Mouse (Mus musculus) kidney, postnatal 10 days (tissue): ENCODE measurements around the gene Il9r.

Experiments
- DNase-seq: peaks from one replicate; pipeline ENCODE4 v3.0.0; 2021; ENCODE audit warnings: mixed read lengths

Il9r gene

GRCm38 (mm10) chr11:32198256-32198955 lies 1.7 kb downstream of the Il9r start:
- no peak for DNase-seq

DNA sequence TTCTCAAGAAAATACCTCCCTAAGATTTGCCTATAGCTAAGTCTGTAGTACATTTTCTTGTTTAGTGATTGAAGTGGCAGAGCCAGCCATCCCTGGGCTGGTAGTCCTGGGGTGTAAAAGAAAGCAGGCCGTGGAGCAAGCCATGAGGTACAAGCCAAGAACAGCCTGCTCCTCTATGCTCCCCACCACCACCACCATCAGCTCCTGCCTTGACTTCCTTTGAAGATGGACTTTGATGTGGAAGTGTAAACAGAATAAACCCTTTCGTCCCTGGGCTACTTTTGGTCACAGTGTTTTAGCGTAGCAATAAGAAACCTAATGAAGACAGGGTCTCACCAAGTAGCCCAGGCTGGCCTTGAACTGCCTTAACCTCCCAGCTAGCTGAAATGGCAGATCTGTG lies 2.3 kb downstream of the Il9r start:
- DNase-seq: no peak

- DNase-seq: peak; percentile 4
Observed at GRCm38 (mm10) chr11:32196727-32197126, 3.4 kb downstream of the Il9r start.

DNA sequence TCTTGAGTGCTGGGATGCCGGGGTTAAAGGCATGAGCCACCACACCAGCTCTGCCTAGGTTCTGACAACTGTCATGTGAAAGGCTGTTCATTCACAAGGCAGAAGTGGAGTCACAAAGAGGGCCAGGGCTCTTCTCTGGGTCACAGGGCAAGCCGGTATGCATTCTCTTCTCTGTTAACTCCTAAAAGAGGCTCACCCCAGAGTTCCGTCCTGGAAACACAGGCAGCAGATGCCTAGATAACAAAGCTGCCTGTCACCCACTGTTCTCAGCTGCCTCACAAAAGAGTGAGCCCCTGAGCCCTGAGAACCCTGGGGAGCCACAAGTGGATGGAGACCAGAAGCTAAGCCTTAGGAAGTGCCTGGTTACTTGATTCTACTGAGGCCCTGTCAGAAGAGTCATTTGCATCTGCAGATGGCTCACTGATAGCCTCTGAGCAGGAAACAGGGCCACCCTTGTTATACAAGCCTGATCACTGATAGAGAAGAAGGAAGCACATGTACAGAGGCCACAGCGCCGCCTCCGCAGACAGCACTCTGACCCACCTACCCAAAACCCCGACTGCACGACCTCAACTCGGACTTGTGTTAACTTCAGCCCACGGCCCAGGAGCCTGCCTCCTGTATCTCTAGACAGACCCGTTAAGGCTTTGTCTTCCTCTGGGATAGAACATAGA lies 4.1 kb downstream of the Il9r start:
- DNase-seq: peak; percentile 4

DNA sequence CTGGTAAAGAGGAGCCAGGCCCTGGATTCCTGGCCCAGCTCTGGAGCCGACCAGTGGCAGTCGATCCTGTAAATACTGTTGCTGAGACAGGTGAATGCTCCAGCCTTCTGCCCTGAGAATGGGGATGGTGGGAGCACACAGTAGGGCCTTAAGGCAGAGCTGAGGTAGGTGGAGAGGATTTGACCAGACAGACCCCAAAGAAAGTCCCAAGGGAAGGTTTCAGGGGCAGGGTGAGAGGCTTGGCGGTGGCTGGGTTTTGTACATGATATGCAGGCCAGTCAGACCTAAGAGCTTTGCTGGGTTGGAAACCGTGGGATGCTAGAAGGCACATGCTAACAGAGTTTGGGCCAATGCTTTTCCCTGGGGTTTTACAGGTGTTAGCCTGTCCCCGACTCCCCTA lies 5.5 kb downstream of the Il9r start:
- no peak for DNase-seq

DNA sequence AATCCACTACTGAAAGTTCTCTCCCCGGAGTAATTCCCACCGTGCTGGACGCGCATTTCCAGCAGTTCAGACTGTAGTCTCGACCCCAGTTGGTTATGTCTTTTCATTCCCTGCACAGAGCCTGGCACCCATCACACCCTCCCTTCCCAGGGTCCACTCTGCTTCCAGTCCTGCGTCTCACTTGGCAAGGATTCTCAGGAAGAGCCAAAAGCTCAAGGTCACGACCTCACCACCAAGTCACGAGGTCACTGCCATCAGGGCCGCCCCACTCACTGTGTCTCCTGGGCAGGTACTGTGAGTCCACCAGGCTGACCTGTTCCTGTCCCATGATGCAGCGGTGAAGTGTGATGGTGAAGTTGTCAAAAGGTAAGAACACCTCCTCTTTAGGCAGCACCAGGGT lies 6.0 kb downstream of the Il9r start:
- no peak for DNase-seq

GRCm38 (mm10) chr11:32193156-32193555 lies 6.9 kb downstream of the Il9r start:
- no peak for DNase-seq

DNA sequence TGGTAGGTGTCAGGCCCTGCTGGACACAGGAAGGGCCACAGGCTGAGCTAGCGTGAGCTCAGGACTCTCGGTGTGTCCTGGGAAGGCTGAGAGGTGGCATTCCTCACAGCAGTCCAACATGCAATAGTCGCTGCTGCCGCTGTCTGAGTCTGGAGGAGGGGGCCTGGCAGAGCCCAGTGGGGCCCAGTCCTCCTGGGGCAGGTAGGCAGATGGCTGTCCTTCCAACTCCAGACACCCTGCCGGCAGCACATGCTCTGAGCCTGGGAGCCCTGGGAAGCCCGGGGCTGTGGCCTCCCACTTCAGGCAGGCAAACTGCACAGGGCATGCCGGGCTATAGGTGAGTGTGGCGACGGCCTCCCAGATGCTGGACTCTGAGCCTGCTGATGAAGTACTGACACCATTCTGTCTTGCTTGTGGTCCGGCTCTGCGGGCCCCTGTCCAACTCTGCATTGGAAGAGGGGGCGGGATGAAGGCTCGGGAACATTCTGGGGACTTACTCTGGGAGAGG lies 9.4 kb downstream of the Il9r start:
- DNase-seq: no peak

DNA sequence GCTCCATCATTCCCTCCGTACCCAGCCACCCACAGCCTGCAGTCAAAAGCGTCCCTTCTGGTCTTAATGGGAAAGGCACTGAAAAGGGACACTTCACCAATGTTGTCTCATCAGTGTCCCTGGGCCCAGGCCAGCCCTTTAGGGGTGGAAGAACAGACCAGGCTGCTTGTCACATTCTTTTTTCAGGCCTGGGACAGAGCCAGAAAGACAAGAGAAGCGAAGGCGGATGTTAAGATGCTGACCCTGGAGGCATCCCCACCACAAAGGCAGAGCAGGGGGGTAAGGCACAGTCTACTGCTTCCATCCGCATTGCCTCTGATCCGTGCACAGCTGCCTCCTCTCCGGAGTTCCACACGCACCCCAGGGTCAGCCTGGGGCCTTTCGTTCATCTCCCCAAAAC lies 10.0 kb downstream of the Il9r start:
- peak; percentile 63 for DNase-seq

- no peak for DNase-seq
Observed at GRCm38 (mm10) chr11:32189434-32189833, 10.6 kb downstream of the Il9r start.

DNA sequence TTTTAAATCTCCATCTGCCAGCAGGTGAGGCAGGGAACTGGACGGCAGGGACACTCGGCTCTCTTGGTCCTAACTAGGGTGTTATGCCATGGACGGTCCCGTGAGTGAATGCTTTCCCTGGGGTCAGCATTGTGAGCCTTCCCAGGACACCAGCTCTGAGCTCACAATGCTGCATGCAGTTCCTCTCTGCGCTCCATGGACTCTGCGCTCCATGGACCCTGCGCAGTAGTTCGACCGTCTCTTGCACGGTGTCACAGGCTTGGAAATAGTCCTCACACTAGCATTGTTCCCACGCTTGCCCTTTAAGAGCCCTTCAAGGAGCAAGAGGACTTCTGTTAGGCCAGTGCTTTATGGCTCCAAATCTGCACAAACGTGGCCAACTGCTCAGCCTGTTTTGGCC lies 11.2 kb downstream of the Il9r start:
- DNase-seq: no peak

GRCm38 (mm10) chr11:32187256-32187655 lies 12.8 kb downstream of the Il9r start:
- DNase-seq: no peak

GRCm38 (mm10) chr11:32186031-32186430 lies 14.0 kb downstream of the Il9r start:
- DNase-seq: no peak

- no peak for DNase-seq
Observed at GRCm38 (mm10) chr11:32184469-32184868, 15.6 kb downstream of the Il9r start.

DNA sequence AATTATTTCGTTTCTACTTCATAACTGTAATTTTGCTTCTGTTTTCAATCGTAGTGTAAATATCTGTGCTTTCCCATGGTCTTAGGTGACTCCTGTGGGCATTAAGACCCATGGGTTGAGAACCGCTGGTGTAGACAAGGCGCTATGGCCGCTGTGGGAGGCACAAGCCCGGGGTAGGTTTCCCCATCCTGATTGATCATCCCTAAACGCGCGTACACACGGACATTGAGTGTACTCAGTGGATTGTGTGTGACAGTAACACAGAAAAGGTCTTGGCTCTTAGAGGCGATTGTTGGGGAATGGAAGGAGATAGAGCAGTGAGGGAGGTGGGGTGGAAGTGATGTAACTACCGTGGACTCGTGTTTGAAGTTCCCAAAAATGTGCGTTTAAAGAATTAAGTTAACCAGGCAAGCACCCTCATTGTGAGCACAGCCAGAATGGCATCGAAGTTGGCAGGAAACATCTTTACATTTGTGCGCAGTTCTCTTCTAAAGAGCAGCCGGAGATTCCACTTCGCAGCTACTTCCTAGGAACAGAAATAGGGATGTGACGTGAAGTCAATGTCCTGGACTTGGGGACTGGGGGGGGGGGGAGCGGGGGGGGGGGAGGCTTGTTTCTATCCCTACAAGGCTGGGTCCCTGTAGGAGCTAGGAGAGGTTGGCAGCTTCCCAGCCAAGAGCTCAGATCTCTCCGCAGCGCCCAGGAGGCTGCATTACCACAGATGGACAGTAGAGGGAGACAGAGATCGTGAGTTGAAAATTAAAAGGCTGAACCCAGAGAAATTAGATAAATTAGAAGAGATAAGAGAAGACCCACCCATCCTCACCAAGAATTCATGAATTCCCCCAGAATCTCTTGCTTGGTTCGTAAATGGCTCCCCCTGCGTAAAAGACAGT lies 17.9 kb downstream of the Il9r start:
- DNase-seq: peak; percentile 91

GRCm38 (mm10) chr11:32181246-32181645 lies 18.8 kb downstream of the Il9r start:
- no peak for DNase-seq

- peak; percentile 2 for DNase-seq
Observed at GRCm38 (mm10) chr11:32178506-32178905, 21.6 kb downstream of the Il9r start.

- no peak for DNase-seq
Observed at GRCm38 (mm10) chr11:32166683-32167082, 33.4 kb downstream of the Il9r start.

GRCm38 (mm10) chr11:32161922-32162804 lies 37.9 kb downstream of the Il9r start:
- peak; percentile 89 for DNase-seq

DNA sequence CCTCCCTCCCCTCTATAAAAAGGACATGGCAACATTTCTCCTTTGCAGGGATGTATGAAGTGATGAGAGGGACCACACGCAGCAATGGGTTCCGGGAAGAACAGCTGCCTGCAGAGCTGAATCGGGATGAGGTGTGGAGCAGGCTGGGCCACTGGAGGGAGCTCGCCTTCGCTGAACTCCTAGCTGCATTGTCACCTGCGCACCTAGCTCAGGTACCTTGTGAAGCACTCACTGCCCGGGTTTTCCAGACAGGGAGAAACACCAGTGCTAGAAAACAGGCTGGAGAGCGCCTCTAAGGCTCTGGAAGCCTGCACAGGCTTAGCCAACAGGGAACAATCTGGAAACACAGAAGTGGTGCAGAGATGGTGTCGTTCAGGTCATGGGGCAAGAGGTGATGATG lies 38.6 kb downstream of the Il9r start:
- peak; percentile 61 for DNase-seq

DNA sequence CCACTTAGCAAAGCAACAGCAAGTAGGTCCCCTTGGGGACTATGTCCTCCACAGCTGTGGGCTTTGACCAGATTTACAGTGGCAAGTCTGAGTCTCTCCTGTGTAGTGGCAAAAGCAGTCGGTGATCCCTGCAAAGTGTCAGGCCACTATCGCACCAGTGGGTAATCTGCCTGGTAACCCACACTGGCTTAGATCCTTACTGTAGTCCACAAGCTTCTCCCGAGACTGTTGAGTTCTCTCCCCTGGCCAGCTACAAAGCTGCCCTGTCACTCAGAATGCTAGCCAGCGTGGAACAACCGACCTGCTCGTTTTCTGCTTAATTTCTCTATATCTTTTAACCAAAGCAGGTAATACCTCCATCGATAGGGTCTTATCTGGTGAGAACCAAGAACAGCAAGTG lies 39.7 kb downstream of the Il9r start:
- DNase-seq: peak; percentile 2

GRCm38 (mm10) chr11:32159176-32159575 lies 40.9 kb downstream of the Il9r start:
- peak; percentile 3 for DNase-seq
